Mouse (Mus musculus): ENCODE data around the gene Fig4. TPM values are rescaled to one million over a fixed set of nuclear protein-coding genes. Genes with fewer than 3 reads are reported as not detected.

Fig4 gene
- polyA plus RNA-seq, 1 experiment = 11.9 TPM

DNA sequence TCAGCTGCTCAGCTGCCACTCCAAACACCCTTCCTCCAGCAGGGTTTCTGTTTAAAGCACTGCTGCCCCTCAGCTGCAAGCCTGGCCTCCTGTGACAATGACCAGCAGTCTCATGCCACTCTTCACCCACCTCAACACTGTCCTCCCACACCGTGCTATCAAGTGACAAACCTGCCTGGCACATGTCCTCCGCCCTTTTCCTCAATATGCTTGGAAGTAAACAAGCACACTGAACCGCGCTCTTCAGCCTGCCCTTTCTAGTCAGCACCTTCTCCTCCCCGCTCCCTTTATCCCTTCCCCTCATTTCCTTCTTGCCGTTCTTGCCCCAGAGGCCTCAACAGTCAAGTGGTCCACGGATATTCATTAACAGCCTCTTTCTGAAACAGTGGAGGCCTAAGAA, 62.0 kb downstream of the Fig4 start:
- no peaks in the 10 kb centered on the region for H3K27me3 ChIP-seq (ENCODE audit: control insufficient read depth, insufficient read depth, insufficient read length)
- no peak overlapping the region for H3K4me3 ChIP-seq
- no peak overlapping the region for H3ac ChIP-seq (ENCODE audit: control insufficient read depth, insufficient read length)
- TF ChIP-seq REST (IDR thresholded peaks at IDR 0.05; ENCODE audit: insufficient read depth, insufficient read length) = no peak
- no peak for TF ChIP-seq MAX (IDR thresholded peaks at IDR 0.05; ENCODE audit: low read depth)
- TF ChIP-seq POLR2AphosphoS2 (IDR thresholded peaks at IDR 0.05; ENCODE audit: insufficient read length, low read depth) = no peak
- no peak for TF ChIP-seq USF1 (IDR thresholded peaks at IDR 0.05; ENCODE audit: low read depth)
- no peak for TF ChIP-seq MYOD1 (IDR thresholded peaks at IDR 0.05; ENCODE audit: control insufficient read depth in 1 of 3, insufficient read length in 2 of 3, low read depth in 2 of 3)
- TF ChIP-seq CEBPB (IDR thresholded peaks at IDR 0.05; ENCODE audit: insufficient read depth, poor library complexity, severe bottlenecking) = no peak
- H3K36me3 ChIP-seq (ENCODE audit: control insufficient read depth, insufficient read depth) = no peaks in the 10 kb centered on the region
- no peak overlapping the region for H3K4me2 ChIP-seq (ENCODE audit: low read depth)
- H3K79me2 ChIP-seq (ENCODE audit: control insufficient read depth, insufficient read depth) = no peaks in the 10 kb centered on the region

DNA sequence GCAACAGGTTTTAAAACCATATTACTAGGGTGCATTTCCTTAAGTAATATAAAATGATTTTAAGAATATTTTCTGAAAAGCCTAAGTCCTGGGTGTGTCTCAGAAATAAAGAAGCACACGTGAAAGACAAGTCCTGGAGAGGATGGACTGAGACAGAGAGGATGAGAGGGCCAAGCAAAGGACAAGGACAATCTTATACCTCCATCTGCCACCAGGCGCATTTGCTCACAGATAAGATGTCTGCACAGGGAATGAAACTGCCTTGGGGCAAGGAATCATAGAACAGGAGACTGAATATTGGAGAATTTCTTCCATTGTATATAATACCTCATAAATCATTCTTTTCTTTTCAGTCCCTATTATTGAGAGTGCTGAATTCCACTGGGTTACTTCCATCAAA, 67.0 kb downstream of the Fig4 start:
- no peak for TF ChIP-seq E2F4 (IDR thresholded peaks at IDR 0.05; ENCODE audit: insufficient read depth)
- TF ChIP-seq MYOG (IDR thresholded peaks at IDR 0.05; ENCODE audit: control insufficient read depth in 1 of 3, insufficient read depth in 1 of 3, insufficient read length in 2 of 3, low read depth in 2 of 3) = no peak
- TF ChIP-seq CEBPB (IDR thresholded peaks at IDR 0.05; ENCODE audit: insufficient read depth, poor library complexity, severe bottlenecking) = no peak
- TF ChIP-seq POLR2AphosphoS2 (IDR thresholded peaks at IDR 0.05; ENCODE audit: insufficient read length, low read depth) = no peak
- no peaks in the 10 kb centered on the region for H3K36me3 ChIP-seq (ENCODE audit: control insufficient read depth, insufficient read depth)
- H3ac ChIP-seq (ENCODE audit: control insufficient read depth, insufficient read length) = no peak overlapping the region

DNA sequence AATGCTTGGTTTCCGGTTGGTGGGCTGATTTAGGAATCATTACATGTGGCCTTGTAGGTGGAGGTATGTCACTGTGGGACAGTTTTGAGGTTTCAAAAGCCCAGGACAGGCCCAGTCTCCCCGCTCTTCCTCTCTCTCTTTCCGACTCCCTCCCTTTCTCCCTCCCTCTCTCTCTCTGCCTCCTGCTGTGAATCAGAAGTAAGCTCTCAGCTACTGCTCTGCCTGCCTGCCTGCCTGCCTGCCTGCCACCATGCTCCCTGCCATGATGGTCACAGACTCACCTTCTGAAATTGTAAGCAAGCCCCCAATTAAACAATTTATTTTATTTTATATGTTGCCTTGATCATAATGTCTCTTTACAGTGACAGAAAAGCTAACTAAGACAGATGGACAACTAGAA, 67.5 kb downstream of the Fig4 start:
- Histone ChIP-seq H3K4me3 (no peak overlapping the region), H3ac (ENCODE audit: control insufficient read depth, insufficient read length) (no peak overlapping the region), H3K79me2 (ENCODE audit: control insufficient read depth, insufficient read depth) (no peaks in the 10 kb centered on the region), H3K4me2 (ENCODE audit: low read depth) (no peak overlapping the region), H3K27me3 (ENCODE audit: control insufficient read depth, insufficient read depth, insufficient read length) (no peaks in the 10 kb centered on the region), H3K36me3 (ENCODE audit: control insufficient read depth, insufficient read depth) (no peaks in the 10 kb centered on the region)
- TF ChIP-seq E2F4 (IDR thresholded peaks at IDR 0.05; ENCODE audit: insufficient read depth) (no peak), TCF12 (IDR thresholded peaks at IDR 0.05; ENCODE audit: insufficient read depth, poor library complexity, severe bottlenecking) (no peak)

More for the DNA sequence above, 67.0 kb downstream of the Fig4 start:
- H3K27me3 ChIP-seq (ENCODE audit: control insufficient read depth, insufficient read depth, insufficient read length) = no peaks in the 10 kb centered on the region
- no peak overlapping the region for H3K4me2 ChIP-seq (ENCODE audit: low read depth)
- H3K4me3 ChIP-seq = no peak overlapping the region
- no peaks in the 10 kb centered on the region for H3K79me2 ChIP-seq (ENCODE audit: control insufficient read depth, insufficient read depth)

DNA sequence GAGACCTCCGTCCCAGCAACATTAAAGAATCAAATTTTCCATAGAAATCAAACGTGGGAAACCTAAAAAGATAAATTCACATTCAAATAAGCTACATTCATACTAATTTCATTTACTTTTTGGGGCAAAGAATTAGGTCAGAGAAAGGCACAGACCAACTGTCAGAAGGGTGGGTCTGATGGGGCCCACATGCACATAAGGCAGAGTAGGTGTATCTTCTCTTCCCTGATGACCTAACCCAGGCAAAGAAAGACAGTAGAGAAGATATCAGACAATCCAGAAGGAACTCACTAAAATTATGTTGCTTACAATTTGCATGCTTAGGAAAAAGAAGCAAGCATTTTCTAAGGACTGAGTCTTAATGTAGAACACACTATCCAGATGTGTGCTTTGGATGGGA, 67.9 kb downstream of the Fig4 start:
- TF ChIP-seq TCF12 (IDR thresholded peaks at IDR 0.05; ENCODE audit: insufficient read depth, poor library complexity, severe bottlenecking) = no peak
- TF ChIP-seq SRF (IDR thresholded peaks at IDR 0.05; ENCODE audit: control insufficient read depth, insufficient read length, low read depth) = no peak
- no peak for TF ChIP-seq CEBPB (IDR thresholded peaks at IDR 0.05; ENCODE audit: insufficient read depth, poor library complexity, severe bottlenecking)
- TF ChIP-seq USF1 (IDR thresholded peaks at IDR 0.05; ENCODE audit: low read depth) = no peak
- TF ChIP-seq E2F4 (IDR thresholded peaks at IDR 0.05; ENCODE audit: insufficient read depth) = no peak
- TF ChIP-seq REST (IDR thresholded peaks at IDR 0.05; ENCODE audit: insufficient read depth, insufficient read length) = no peak
- TF ChIP-seq POLR2AphosphoS2 (IDR thresholded peaks at IDR 0.05; ENCODE audit: insufficient read length, low read depth) = no peak
- no peak for TF ChIP-seq MYOG (IDR thresholded peaks at IDR 0.05; ENCODE audit: control insufficient read depth in 1 of 3, insufficient read depth in 1 of 3, insufficient read length in 2 of 3, low read depth in 2 of 3)
- TF ChIP-seq POLR2A (IDR thresholded peaks at IDR 0.05; ENCODE audit: insufficient read length, low read depth) = no peak
- TF ChIP-seq MYOD1 (IDR thresholded peaks at IDR 0.05; ENCODE audit: control insufficient read depth in 1 of 3, insufficient read length in 2 of 3, low read depth in 2 of 3) = no peak
- no peak for TF ChIP-seq TCF3 (IDR thresholded peaks at IDR 0.05; ENCODE audit: insufficient read length, low read depth)
- TF ChIP-seq MAX (IDR thresholded peaks at IDR 0.05; ENCODE audit: low read depth) = no peak
- Histone ChIP-seq H3ac (ENCODE audit: control insufficient read depth, insufficient read length) (no peak overlapping the region), H3K36me3 (ENCODE audit: control insufficient read depth, insufficient read depth) (no peaks in the 10 kb centered on the region), H3K4me3 (no peak overlapping the region), H3K4me2 (ENCODE audit: low read depth) (no peak overlapping the region), H3K27me3 (ENCODE audit: control insufficient read depth, insufficient read depth, insufficient read length) (no peaks in the 10 kb centered on the region), H3K79me2 (ENCODE audit: control insufficient read depth, insufficient read depth) (no peaks in the 10 kb centered on the region)

DNA sequence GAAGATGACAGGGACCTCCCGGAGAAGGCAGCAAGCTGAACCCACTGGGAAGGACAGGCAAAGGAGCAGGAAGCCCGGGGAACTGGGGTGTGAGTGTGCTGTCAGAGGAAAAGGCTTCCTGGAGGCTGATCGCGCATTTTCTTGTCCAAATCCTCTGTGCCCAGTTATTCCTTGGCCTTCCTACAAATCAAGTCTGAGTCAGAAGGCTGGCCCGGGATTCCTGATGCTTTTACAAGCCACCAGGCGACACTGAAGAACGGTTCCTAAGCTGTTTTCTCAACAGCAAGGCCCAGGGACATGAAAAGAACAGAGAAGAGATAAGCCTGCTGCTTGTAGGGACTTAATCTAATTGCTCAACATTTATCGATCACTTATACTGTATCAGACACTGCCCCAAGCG, 68.5 kb downstream of the Fig4 start:
- no peak overlapping the region for H3K4me3 ChIP-seq
- H3ac ChIP-seq (ENCODE audit: control insufficient read depth, insufficient read length) = no peak overlapping the region
- no peak overlapping the region for H3K4me2 ChIP-seq (ENCODE audit: low read depth)
- no peak for TF ChIP-seq MYOD1 (IDR thresholded peaks at IDR 0.05; ENCODE audit: control insufficient read depth in 1 of 3, insufficient read length in 2 of 3, low read depth in 2 of 3)
- no peak for TF ChIP-seq E2F4 (IDR thresholded peaks at IDR 0.05; ENCODE audit: insufficient read depth)
- TF ChIP-seq MYOG (IDR thresholded peaks at IDR 0.05; ENCODE audit: control insufficient read depth in 1 of 3, insufficient read depth in 1 of 3, insufficient read length in 2 of 3, low read depth in 2 of 3) = no peak
- TF ChIP-seq SRF (IDR thresholded peaks at IDR 0.05; ENCODE audit: control insufficient read depth, insufficient read length, low read depth) = no peak
- no peak for TF ChIP-seq POLR2A (IDR thresholded peaks at IDR 0.05; ENCODE audit: insufficient read length, low read depth)
- TF ChIP-seq POLR2AphosphoS2 (IDR thresholded peaks at IDR 0.05; ENCODE audit: insufficient read length, low read depth) = no peak
- no peak for TF ChIP-seq TCF12 (IDR thresholded peaks at IDR 0.05; ENCODE audit: insufficient read depth, poor library complexity, severe bottlenecking)
- TF ChIP-seq USF1 (IDR thresholded peaks at IDR 0.05; ENCODE audit: low read depth) = no peak
- no peak for TF ChIP-seq CEBPB (IDR thresholded peaks at IDR 0.05; ENCODE audit: insufficient read depth, poor library complexity, severe bottlenecking)
- no peak for TF ChIP-seq TCF3 (IDR thresholded peaks at IDR 0.05; ENCODE audit: insufficient read length, low read depth)
- TF ChIP-seq MAX (IDR thresholded peaks at IDR 0.05; ENCODE audit: low read depth) = no peak
- no peaks in the 10 kb centered on the region for H3K27me3 ChIP-seq (ENCODE audit: control insufficient read depth, insufficient read depth, insufficient read length)
- H3K79me2 ChIP-seq (ENCODE audit: control insufficient read depth, insufficient read depth) = no peaks in the 10 kb centered on the region
- no peaks in the 10 kb centered on the region for H3K36me3 ChIP-seq (ENCODE audit: control insufficient read depth, insufficient read depth)

Measured in myocyte (in vitro differentiated cells).